Mouse (Mus musculus) hindbrain, embryonic 13.5 days (tissue): ENCODE measurements around the gene Fam189a2. TPM values are rescaled to one million over a fixed set of nuclear protein-coding genes. Genes with fewer than 3 reads are reported as not detected.

Experiments
- ATAC-seq: fragments of 200-750 bp; cut with Nextera tagmentation; 2 replicates; pipeline ENCODE4 v1.8.0; 2017; ENCODE audit warnings: moderate TSS enrichment; ENCODE audit not compliant: low FRiP score
- H3K27ac ChIP-seq: fragments of 300-500 bp; sonication (generic); 2 replicates; pipeline ENCODE4 v1.5.1; 2015; ENCODE audit warnings: inconsistent platforms, mild to moderate bottlenecking, moderate library complexity
- H3K27me3 ChIP-seq: fragments of 300-500 bp; sonication (generic); 2 replicates; pipeline ENCODE4 v1.6.1; 2015; ENCODE audit warnings: mild to moderate bottlenecking, inconsistent platforms
- H3K36me3 ChIP-seq: fragments of 300-500 bp; sonication (generic); 2 replicates; pipeline ENCODE4 v1.6.1; 2015; ENCODE audit warnings: mild to moderate bottlenecking, inconsistent platforms
- H3K4me1 ChIP-seq: fragments of 300-500 bp; sonication (generic); replicated peaks from 2 replicates; pipeline ENCODE4 v1.6.1; 2015; ENCODE audit warnings: inconsistent platforms
- H3K4me2 ChIP-seq: fragments of 300-500 bp; sonication (generic); 2 replicates; pipeline ENCODE4 v1.6.1; 2015; ENCODE audit warnings: inconsistent platforms, mild to moderate bottlenecking, moderate library complexity
- H3K4me3 ChIP-seq: fragments of 300-500 bp; sonication (generic); 2 replicates; pipeline ENCODE4 v1.5.1; 2015; ENCODE audit warnings: mild to moderate bottlenecking, inconsistent platforms
- H3K9ac ChIP-seq: fragments of 300-500 bp; sonication (generic); 2 replicates; pipeline ENCODE4 v1.6.1; 2015; ENCODE audit warnings: mild to moderate bottlenecking, inconsistent platforms
- H3K9me3 ChIP-seq: fragments of 300-500 bp; sonication (generic); 2 replicates; pipeline ENCODE4 v1.6.1; 2016; ENCODE audit warnings: inconsistent platforms
- WGBS: fragments of 180-500 bp; shearing (Covaris S2); methylation state at CpG from one replicate; pipeline ENCODE4 v1.1.7; 2015; 5-methylcytosine and 5-hydroxymethylcytosine counted together
- polyA plus RNA-seq: library from polyadenylated mRNA; unstranded; fragments of >200 nt; fragmentation: Nextera tagmentation; extraction: Ambion mirVana; gene quantifications from 2 replicates; pipeline ENCODE4 v1.2.1, GENCODE M21; 2015

The Fam189a2 gene
- polyA plus RNA-seq, 1 experiment from 2014 or later = 1.6 TPM

- H3K36me3 ChIP-seq = no peaks in the 10 kb centered on the region; the same call in 1 of the 2 replicates
- no peak overlapping the region for H3K9ac ChIP-seq
- 81% methylated on average over 10 of the region's 10 CpGs for WGBS
- no peaks in the 10 kb centered on the region for H3K9me3 ChIP-seq
- H3K4me1 ChIP-seq = no peaks in the 10 kb centered on the region
- no peak overlapping the region for H3K27ac ChIP-seq
- no peaks in the 10 kb centered on the region for H3K27me3 ChIP-seq
- no peak overlapping the region for H3K4me2 ChIP-seq
- no peak overlapping the region for H3K4me3 ChIP-seq
- no peak for ATAC-seq
These were observed 34.9 kb downstream of the Fam189a2 start for GRCm38 (mm10) chr19:23995766-23996399.

- Histone ChIP-seq H3K4me2 (no peak overlapping the region), H3K27ac (no peak overlapping the region), H3K4me1 (peaks cover 9% of the 10 kb centered on the region), H3K36me3 (no peaks in the 10 kb centered on the region), H3K9ac (no peak overlapping the region), H3K9me3 (no peaks in the 10 kb centered on the region), H3K4me3 (no peak overlapping the region), H3K27me3 (no peaks in the 10 kb centered on the region)
- WGBS = 91% methylated on average over 4 of the region's 4 CpGs
- no peak for ATAC-seq
These were observed 42.7 kb downstream of the Fam189a2 start for GRCm38 (mm10) chr19:23988166-23988565.

- H3K27ac ChIP-seq = no peak overlapping the region
- WGBS = 71% methylated on average over 2 of the region's 2 CpGs
- no peaks in the 10 kb centered on the region for H3K9me3 ChIP-seq
- ATAC-seq = no peak
- H3K4me3 ChIP-seq = no peak overlapping the region
- H3K27me3 ChIP-seq = no peaks in the 10 kb centered on the region
- no peak overlapping the region for H3K9ac ChIP-seq
- H3K4me2 ChIP-seq = no peak overlapping the region
- H3K4me1 ChIP-seq = peaks cover 9% of the 10 kb centered on the region
- H3K36me3 ChIP-seq = no peaks in the 10 kb centered on the region
These were observed 43.5 kb downstream of the Fam189a2 start for GRCm38 (mm10) chr19:23987291-23987690.

- H3K9ac ChIP-seq = no peak overlapping the region
- no peak overlapping the region for H3K4me3 ChIP-seq
- peaks cover 9% of the 10 kb centered on the region for H3K4me1 ChIP-seq
- H3K27me3 ChIP-seq = no peaks in the 10 kb centered on the region
- 55% methylated on average over 6 of the region's 6 CpGs for WGBS
- H3K36me3 ChIP-seq = no peaks in the 10 kb centered on the region
- no peak overlapping the region for H3K4me2 ChIP-seq
- H3K27ac ChIP-seq = peak overlapping the region; percentile 40; the same call in 1 of the 2 replicates
- H3K9me3 ChIP-seq = no peaks in the 10 kb centered on the region
- no peak for ATAC-seq
These were observed 46.6 kb downstream of the Fam189a2 start for GRCm38 (mm10) chr19:23984186-23984585.

GRCm38 (mm10) chr19:23980598-23980997 is 50.2 kb downstream of the Fam189a2 start:
- no peaks in the 10 kb centered on the region for H3K36me3 ChIP-seq
- H3K27me3 ChIP-seq = no peaks in the 10 kb centered on the region
- no peak for ATAC-seq
- H3K4me1 ChIP-seq = peaks cover 9% of the 10 kb centered on the region
- H3K9me3 ChIP-seq = no peaks in the 10 kb centered on the region
- H3K9ac ChIP-seq = no peak overlapping the region
- 79% methylated on average over 3 of the region's 3 CpGs for WGBS
- H3K4me2 ChIP-seq = no peak overlapping the region
- no peak overlapping the region for H3K27ac ChIP-seq
- no peak overlapping the region for H3K4me3 ChIP-seq

- Histone ChIP-seq H3K4me1 (peaks cover 5% of the 10 kb centered on the region), H3K9ac (no peak overlapping the region), H3K4me3 (no peak overlapping the region), H3K9me3 (0 out of 2 replicates have a peak, but pooled peaks cover 4% of the 10 kb centered on the region), H3K27ac (no peak overlapping the region), H3K4me2 (no peak overlapping the region), H3K27me3 (no peaks in the 10 kb centered on the region), H3K36me3 (peaks cover 8% of the 10 kb centered on the region)
- ATAC-seq = no peak
- WGBS = 77% methylated on average over 6 of the region's 6 CpGs
These were observed 52.8 kb downstream of the Fam189a2 start for GRCm38 (mm10) chr19:23977901-23978443.

GRCm38 (mm10) chr19:23972881-23973649 is 57.8 kb downstream of the Fam189a2 start:
- H3K9ac ChIP-seq = no peak overlapping the region
- 0 out of 2 replicates have a peak, but pooled peaks cover 4% of the 10 kb centered on the region for H3K9me3 ChIP-seq
- H3K4me3 ChIP-seq = no peak overlapping the region
- H3K36me3 ChIP-seq = peaks cover 8% of the 10 kb centered on the region
- H3K4me2 ChIP-seq = no peak overlapping the region
- H3K4me1 ChIP-seq = peaks cover 11% of the 10 kb centered on the region
- H3K27ac ChIP-seq = peak overlapping the region; percentile 40; the same call in 1 of the 2 replicates
- WGBS = 68% methylated on average over 16 of the region's 16 CpGs
- H3K27me3 ChIP-seq = no peaks in the 10 kb centered on the region
- peak; percentile 61 for ATAC-seq

GRCm38 (mm10) chr19:23971391-23971790 is 59.4 kb downstream of the Fam189a2 start:
- 89% methylated on average over 7 of the region's 7 CpGs for WGBS
- Histone ChIP-seq H3K9me3 (0 out of 2 replicates have a peak, but pooled peaks cover 4% of the 10 kb centered on the region), H3K4me2 (no peak overlapping the region), H3K36me3 (peaks cover 8% of the 10 kb centered on the region), H3K9ac (no peak overlapping the region), H3K4me1 (peaks cover 11% of the 10 kb centered on the region), H3K27ac (no peak overlapping the region), H3K4me3 (no peak overlapping the region), H3K27me3 (no peaks in the 10 kb centered on the region)
- ATAC-seq = no peak

- H3K36me3 ChIP-seq = peaks cover 7% of the 10 kb centered on the region
- ATAC-seq = no peak
- H3K27me3 ChIP-seq = no peaks in the 10 kb centered on the region
- no peak overlapping the region for H3K4me2 ChIP-seq
- WGBS = 90% methylated on average over 3 of the region's 3 CpGs
- no peak overlapping the region for H3K27ac ChIP-seq
- H3K4me3 ChIP-seq = no peak overlapping the region
- H3K9ac ChIP-seq = no peak overlapping the region
- H3K9me3 ChIP-seq = 0 out of 2 replicates have a peak, but pooled peaks cover 4% of the 10 kb centered on the region
- H3K4me1 ChIP-seq = peaks cover 11% of the 10 kb centered on the region
These were observed 60.4 kb downstream of the Fam189a2 start for GRCm38 (mm10) chr19:23970374-23970773.

GRCm38 (mm10) chr19:23968862-23969225 is 62.0 kb downstream of the Fam189a2 start:
- 79% methylated on average over 2 of the region's 2 CpGs for WGBS
- H3K36me3 ChIP-seq = no peaks in the 10 kb centered on the region
- no peaks in the 10 kb centered on the region for H3K9me3 ChIP-seq
- ATAC-seq = no peak
- H3K4me3 ChIP-seq = no peak overlapping the region
- peaks cover 11% of the 10 kb centered on the region for H3K4me1 ChIP-seq
- H3K27ac ChIP-seq = no peak overlapping the region
- H3K9ac ChIP-seq = no peak overlapping the region
- no peak overlapping the region for H3K4me2 ChIP-seq
- no peaks in the 10 kb centered on the region for H3K27me3 ChIP-seq

- no peak overlapping the region for H3K27ac ChIP-seq
- ATAC-seq = no peak
- H3K9ac ChIP-seq = no peak overlapping the region
- H3K36me3 ChIP-seq = no peaks in the 10 kb centered on the region
- 53% methylated on average over 5 of the region's 5 CpGs for WGBS
- 0 out of 2 replicates have a peak, but pooled peaks cover under 1% of the 10 kb centered on the region for H3K9me3 ChIP-seq
- H3K4me3 ChIP-seq = no peak overlapping the region
- H3K4me1 ChIP-seq = peaks cover 9% of the 10 kb centered on the region
- H3K27me3 ChIP-seq = no peaks in the 10 kb centered on the region
- no peak overlapping the region for H3K4me2 ChIP-seq
These were observed 62.5 kb downstream of the Fam189a2 start for GRCm38 (mm10) chr19:23968125-23968861.

- Histone ChIP-seq H3K27ac (no peak overlapping the region), H3K9me3 (peaks cover 5% of the 10 kb centered on the region; the same call in 1 of the 2 replicates), H3K36me3 (no peaks in the 10 kb centered on the region), H3K9ac (no peak overlapping the region), H3K4me2 (no peak overlapping the region), H3K27me3 (no peaks in the 10 kb centered on the region), H3K4me3 (no peak overlapping the region), H3K4me1 (no peaks in the 10 kb centered on the region)
- WGBS = 73% methylated on average over 2 of the region's 2 CpGs
- no peak for ATAC-seq
These were observed 63.7 kb downstream of the Fam189a2 start for GRCm38 (mm10) chr19:23967156-23967555.
